Mouse (Mus musculus): Measurements from ENCODE around the gene Pik3cd. TPM values are rescaled to one million over a fixed set of nuclear protein-coding genes. Genes with fewer than 3 reads are reported as not detected.

Pik3cd gene
- polyA plus RNA-seq, 1 experiment, result 3.6 TPM

DNA sequence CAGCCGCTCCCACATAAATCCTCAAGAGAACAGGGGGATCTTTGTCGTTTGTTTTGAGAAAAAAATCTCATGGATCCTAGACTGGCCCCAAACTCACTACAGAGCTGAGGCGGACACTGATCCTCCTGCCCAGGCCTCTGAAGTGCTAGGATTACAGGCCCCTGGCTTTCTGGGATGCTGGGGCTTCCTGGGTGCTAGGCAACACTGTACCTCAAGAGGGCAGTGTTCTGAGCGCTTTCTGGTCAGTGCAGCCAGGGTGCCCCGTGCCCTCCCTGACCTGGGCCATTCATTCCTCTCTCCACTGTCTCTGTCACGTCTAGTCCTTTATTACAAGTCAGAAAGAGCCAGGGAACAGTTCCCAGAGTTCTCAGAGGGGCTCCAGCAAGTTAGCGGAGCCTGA, 9.6 kb upstream of the Pik3cd start:
- Histone ChIP-seq H3K4me3 (ENCODE audit: insufficient read depth, low read length) (no peak overlapping the region), H3K27ac (ENCODE audit: insufficient read depth, low read length) (no peak overlapping the region), H3K4me1 (ENCODE audit: control insufficient read depth, insufficient read depth, low read length) (no peaks in the 10 kb centered on the region)
- TF ChIP-seq CTCF (IDR thresholded peaks at IDR 0.05; ENCODE audit: borderline replicate concordance, insufficient read depth, low read length) (peak; percentile 83), POLR2A (IDR thresholded peaks at IDR 0.05; ENCODE audit: low read depth, low read length) (no peak)

DNA sequence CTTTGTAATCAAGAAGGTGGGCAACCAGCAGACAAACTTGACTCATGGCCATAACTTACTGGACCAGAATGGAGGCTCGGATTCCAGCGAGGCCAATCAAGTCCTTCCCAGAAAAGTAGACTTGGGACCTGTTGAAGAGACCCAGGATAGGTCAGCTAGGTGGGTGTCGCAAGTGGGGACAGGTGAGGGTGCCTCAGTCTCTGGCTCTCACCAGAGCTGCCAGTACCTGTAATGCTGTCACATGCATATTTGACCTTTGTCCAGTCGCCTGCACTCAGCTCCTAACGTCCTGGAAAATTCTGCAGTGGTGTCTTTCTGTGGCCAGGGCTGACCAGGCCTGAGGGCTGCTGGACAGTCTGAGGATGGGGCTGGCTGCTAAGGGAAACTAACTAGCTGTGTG, 9.1 kb upstream of the Pik3cd start:
- Histone ChIP-seq H3K4me1 (ENCODE audit: control insufficient read depth, insufficient read depth, low read length) (no peaks in the 10 kb centered on the region), H3K27ac (ENCODE audit: insufficient read depth, low read length) (no peak overlapping the region), H3K4me3 (ENCODE audit: insufficient read depth, low read length) (no peak overlapping the region)
- no peak for TF ChIP-seq CTCF (IDR thresholded peaks at IDR 0.05; ENCODE audit: borderline replicate concordance, insufficient read depth, low read length)

DNA sequence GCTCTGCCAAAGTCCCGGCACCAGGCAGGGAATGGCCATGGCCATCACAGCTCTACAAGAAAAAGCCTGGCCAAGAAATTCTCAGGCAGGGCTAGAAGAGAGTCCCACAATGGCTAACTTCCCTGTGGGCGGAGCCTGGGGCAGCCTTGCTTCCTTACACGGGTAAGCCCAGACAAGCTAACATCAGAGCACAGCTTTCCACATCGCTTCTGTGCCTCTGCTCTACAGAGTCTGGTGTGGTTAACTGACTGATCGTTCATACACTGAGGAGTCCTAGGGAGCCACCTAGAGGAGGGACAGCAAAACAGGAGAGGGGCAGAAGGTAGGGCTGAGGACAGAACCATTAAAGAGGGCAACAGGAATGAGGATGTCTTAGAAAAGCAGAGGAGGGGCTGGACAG, 8.1 kb upstream of the Pik3cd start:
- no peak overlapping the region for H3K27ac ChIP-seq (ENCODE audit: insufficient read depth, low read length)
- H3K4me1 ChIP-seq (ENCODE audit: control insufficient read depth, insufficient read depth, low read length), result no peaks in the 10 kb centered on the region
- no peak overlapping the region for H3K4me3 ChIP-seq (ENCODE audit: insufficient read depth, low read length)
- TF ChIP-seq CTCF (IDR thresholded peaks at IDR 0.05; ENCODE audit: borderline replicate concordance, insufficient read depth, low read length), result peak; percentile 60; the same call in 1 of the 2 replicates
- no peak for TF ChIP-seq POLR2A (IDR thresholded peaks at IDR 0.05; ENCODE audit: low read depth, low read length)

DNA sequence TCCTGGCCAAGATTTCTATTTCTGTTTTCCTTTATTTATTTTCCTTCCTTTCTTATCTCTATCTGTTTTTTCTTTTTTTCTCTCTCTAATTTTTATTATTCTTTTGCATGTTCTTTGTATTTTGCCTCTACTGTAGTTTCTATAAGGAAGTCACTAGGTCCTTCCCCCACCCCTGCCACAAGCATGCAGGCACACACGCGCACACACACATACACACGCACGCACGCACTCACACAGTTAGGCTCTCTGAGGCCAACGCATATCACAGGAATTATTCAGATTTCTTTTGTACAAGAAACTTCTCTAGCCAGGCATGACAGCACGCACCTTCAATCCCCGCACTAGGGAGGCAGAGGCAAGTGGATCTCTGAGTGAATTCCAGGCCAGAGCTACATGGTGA, 3.6 kb upstream of the Pik3cd start:
- H3K27ac ChIP-seq (ENCODE audit: insufficient read depth, low read length), result no peak overlapping the region

DNA sequence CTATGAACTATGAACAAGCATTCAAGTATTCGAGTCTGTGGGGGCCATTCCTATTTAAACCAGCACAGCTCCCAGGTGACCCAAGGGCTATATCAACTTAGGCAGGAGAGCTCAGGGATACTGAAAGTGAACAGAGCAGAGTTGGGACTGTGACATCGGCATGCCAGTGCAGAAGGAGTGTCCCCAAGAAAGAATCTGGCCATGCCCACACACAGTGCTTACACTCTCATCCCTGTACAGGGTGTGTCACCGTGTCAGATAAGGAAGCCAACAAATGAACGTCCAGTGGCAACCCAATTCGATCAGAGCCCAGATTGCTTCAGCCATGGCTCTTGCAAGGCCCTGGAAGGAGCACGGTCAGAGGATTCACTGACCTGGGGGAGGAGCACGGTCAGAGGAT, 2.9 kb upstream of the Pik3cd start:
- Histone ChIP-seq H3K4me3 (ENCODE audit: insufficient read depth, low read length) (no peak overlapping the region), H3K4me1 (ENCODE audit: control insufficient read depth, insufficient read depth, low read length) (no peaks in the 10 kb centered on the region), H3K27ac (ENCODE audit: insufficient read depth, low read length) (no peak overlapping the region)
- TF ChIP-seq CTCF (IDR thresholded peaks at IDR 0.05; ENCODE audit: borderline replicate concordance, insufficient read depth, low read length), result no peak
- no peak for TF ChIP-seq POLR2A (IDR thresholded peaks at IDR 0.05; ENCODE audit: low read depth, low read length)

More for the DNA sequence above, 3.6 kb upstream of the Pik3cd start:
- H3K4me1 ChIP-seq (ENCODE audit: control insufficient read depth, insufficient read depth, low read length), result no peaks in the 10 kb centered on the region
- H3K4me3 ChIP-seq (ENCODE audit: insufficient read depth, low read length), result no peak overlapping the region
- TF ChIP-seq POLR2A (IDR thresholded peaks at IDR 0.05; ENCODE audit: low read depth, low read length) (no peak), CTCF (IDR thresholded peaks at IDR 0.05; ENCODE audit: borderline replicate concordance, insufficient read depth, low read length) (no peak)

DNA sequence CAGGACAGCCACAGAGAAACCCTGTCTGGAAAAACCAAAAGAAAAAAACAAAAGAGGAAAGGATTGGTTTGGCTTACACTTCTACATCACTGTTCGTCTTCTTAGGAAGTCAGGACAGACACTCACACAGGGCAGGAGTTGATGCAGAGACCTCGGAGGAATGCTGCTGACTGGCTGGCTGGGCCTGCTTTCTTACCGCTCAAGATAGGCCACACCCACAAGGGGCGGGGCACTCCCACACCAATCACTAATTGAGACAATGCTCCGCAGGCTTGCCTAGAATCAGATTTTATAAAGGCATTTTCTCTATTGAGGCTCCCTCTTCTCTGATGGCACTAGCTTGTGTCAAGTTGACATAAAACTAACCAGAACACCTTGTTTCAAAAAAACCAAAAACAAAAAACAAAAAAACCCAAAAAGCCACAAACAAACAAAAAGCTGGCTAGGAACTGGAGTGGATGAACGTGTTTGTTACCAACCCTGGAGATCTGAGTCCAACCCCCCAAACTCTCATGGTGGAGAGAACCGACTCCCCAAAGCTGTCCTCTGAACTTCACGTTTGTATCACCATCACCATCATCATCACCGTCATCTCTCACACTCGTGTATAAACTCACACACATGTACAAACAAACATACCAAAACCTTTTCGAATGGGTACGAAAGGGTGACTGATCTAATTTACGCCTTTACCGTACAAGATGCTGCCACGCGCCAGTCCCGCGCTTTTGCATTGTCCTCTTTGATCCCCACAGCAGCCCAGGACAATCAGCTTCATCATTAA, 753 bp downstream of the Pik3cd start:
- Histone ChIP-seq H3K4me3 (ENCODE audit: insufficient read depth, low read length) (no peak overlapping the region), H3K27ac (ENCODE audit: insufficient read depth, low read length) (no peak overlapping the region), H3K4me1 (ENCODE audit: control insufficient read depth, insufficient read depth, low read length) (no peaks in the 10 kb centered on the region)
- TF ChIP-seq CTCF (IDR thresholded peaks at IDR 0.05; ENCODE audit: borderline replicate concordance, insufficient read depth, low read length) (no peak), POLR2A (IDR thresholded peaks at IDR 0.05; ENCODE audit: low read depth, low read length) (no peak)

DNA sequence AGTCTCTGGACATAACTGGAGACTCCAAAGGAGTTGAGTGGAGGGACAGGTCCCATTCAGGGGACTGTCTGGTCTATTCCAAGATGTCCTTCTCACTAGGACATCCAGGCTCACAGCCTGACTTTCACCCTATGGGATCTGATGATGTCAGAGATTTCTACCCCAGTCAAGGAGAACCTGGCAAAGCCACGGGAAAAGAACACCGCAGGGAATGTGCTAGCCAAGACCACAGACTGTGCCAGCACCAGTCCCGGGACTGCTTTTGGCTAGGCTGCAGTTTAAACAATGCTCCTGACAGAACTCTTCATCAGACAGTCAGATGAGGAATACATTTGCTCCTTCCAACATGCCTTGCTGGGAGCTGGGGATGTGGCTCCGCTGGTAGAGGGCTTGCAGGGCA, 2.4 kb downstream of the Pik3cd start:
- TF ChIP-seq CTCF (IDR thresholded peaks at IDR 0.05; ENCODE audit: borderline replicate concordance, insufficient read depth, low read length), result no peak
- no peak for TF ChIP-seq POLR2A (IDR thresholded peaks at IDR 0.05; ENCODE audit: low read depth, low read length)
- no peak overlapping the region for H3K4me3 ChIP-seq (ENCODE audit: insufficient read depth, low read length)
- no peak overlapping the region for H3K27ac ChIP-seq (ENCODE audit: insufficient read depth, low read length)
- H3K4me1 ChIP-seq (ENCODE audit: control insufficient read depth, insufficient read depth, low read length), result no peaks in the 10 kb centered on the region

DNA sequence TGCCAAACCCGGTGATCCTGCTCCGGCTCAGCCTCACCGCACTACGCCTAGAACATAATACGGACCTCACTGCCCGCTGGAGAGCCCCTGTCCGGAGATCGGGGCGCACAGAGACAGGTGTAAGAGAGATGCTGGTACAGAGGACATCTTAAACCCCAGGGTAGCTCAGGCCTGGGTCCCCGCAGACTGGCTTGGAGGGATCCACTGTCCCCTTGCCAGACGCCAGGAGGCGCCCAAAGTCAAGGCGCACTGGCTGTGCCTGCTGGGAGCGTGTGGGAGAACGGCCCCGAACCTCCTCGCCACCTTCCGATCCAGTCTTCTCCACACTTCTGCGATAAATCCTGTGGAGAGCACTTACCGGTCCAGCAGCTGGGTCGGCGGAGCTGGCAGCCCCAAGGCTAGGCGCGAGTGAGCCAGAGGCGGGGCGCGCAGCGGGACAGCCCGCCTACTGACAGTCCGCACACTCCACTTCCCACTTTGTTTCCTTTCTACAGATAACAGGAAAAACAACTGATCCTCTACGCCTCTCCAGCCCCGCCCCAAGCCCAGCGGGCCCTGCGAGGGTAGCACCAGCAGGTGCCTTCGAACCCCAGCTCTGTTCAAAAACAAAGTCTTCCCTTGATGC, 4.1 kb downstream of the Pik3cd start:
- no peak overlapping the region for H3K27ac ChIP-seq (ENCODE audit: insufficient read depth, low read length)
- H3K4me1 ChIP-seq (ENCODE audit: control insufficient read depth, insufficient read depth, low read length), result no peaks in the 10 kb centered on the region
- TF ChIP-seq CTCF (IDR thresholded peaks at IDR 0.05; ENCODE audit: borderline replicate concordance, insufficient read depth, low read length) (peak; percentile 74), POLR2A (IDR thresholded peaks at IDR 0.05; ENCODE audit: low read depth, low read length) (no peak)
- H3K4me3 ChIP-seq (ENCODE audit: insufficient read depth, low read length), result peak overlapping the region; percentile 49

DNA sequence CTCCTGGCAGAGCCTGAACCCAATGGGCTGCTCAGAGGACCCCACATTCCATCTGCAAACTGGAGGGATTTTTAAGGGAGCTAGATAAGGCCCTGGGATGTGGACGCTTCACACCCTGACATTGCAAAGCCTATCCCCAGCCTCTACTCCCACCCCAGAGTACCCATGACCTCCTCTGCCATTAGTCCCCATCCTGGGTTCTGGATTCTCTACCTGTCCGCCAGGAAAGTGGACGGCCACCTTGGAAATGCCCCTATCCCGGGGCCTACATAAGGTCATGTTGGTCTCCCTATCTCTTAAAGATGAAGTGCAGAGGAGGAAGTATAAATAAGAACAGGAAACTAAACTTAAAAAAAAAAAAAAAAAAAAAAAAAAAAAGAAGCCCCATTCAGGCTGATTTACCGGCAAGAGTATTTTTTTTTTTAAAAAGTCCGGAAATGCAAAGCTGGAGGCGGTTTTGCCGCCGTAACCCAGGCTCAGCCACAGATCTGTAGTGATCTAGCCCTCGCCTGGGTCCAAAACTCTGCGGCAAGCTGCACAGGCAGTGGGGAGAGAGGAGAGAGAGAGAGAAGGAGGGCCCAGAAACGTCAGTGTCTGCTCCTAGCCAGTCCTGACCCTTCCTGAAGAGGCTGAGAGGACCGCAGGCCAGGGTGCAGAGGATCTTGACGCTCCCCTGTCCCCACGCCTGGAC, 4.7 kb downstream of the Pik3cd start:
- no peak for TF ChIP-seq POLR2A (IDR thresholded peaks at IDR 0.05; ENCODE audit: low read depth, low read length)
- no peak for TF ChIP-seq CTCF (IDR thresholded peaks at IDR 0.05; ENCODE audit: borderline replicate concordance, insufficient read depth, low read length)
- Histone ChIP-seq H3K27ac (ENCODE audit: insufficient read depth, low read length) (no peak overlapping the region), H3K4me3 (ENCODE audit: insufficient read depth, low read length) (peak overlapping the region; percentile 49)

More for the DNA sequence above, 4.7 kb downstream of the Pik3cd start:
- no peaks in the 10 kb centered on the region for H3K4me1 ChIP-seq (ENCODE audit: control insufficient read depth, insufficient read depth, low read length)

Data from embryonic fibroblast, embryonic 13.5 days (primary cell).